8 mouse cellular contexts compared by ENCODE assay signal in genomic region chr4:107015971-107016511, GRCm38 (mm10). TPM values are rescaled to one million over a fixed set of nuclear protein-coding genes. Genes with fewer than 3 reads are reported as not detected.
DNase-seq lines count a peak whose midpoint lies in the region; ATAC-seq lines count a peak whose summit lies in the region.

No protein-coding gene starts in this region.

- H3K4me2 ChIP-seq in embryonic facial prominence, embryonic 11.5 days (ENCODE audit: low read depth, low read length), result no peak overlapping the region
- no peak overlapping the region for H3K4me2 ChIP-seq in hindbrain, embryonic 14.5 days (replicated peaks)
- H3K4me2 ChIP-seq in limb, embryonic 15.5 days, result peak overlapping the region; percentile 4; the same call in 1 of the 2 replicates

- H3K4me1 ChIP-seq in embryonic facial prominence, embryonic 11.5 days (ENCODE audit: control insufficient read depth, insufficient read depth, low read length), result peaks cover 21% of the 10 kb centered on the region
- peaks cover 61% of the 10 kb centered on the region for H3K4me1 ChIP-seq in hindbrain, embryonic 14.5 days (replicated peaks; ENCODE audit: control insufficient read depth, insufficient read depth, low read length)
- H3K4me1 ChIP-seq in limb, embryonic 15.5 days, result peaks cover 81% of the 10 kb centered on the region

- 48% methylated on average over 13 of the region's 13 CpGs for WGBS in embryonic facial prominence, embryonic 11.5 days
- WGBS in hindbrain, embryonic 14.5 days, result 16% methylated on average over 13 of the region's 13 CpGs
- WGBS in limb, embryonic 15.5 days, result 22% methylated on average over 13 of the region's 13 CpGs

- no peaks in the 10 kb centered on the region for H3K9me3 ChIP-seq in embryonic facial prominence, embryonic 11.5 days (replicated peaks; ENCODE audit: control insufficient read depth, low read length)
- H3K9me3 ChIP-seq in hindbrain, embryonic 14.5 days (ENCODE audit: control insufficient read depth, low read length), result no peaks in the 10 kb centered on the region
- H3K9me3 ChIP-seq in limb, embryonic 15.5 days, result no peaks in the 10 kb centered on the region

- DNase-seq in heart, adult 11 months, result peak; percentile 96
- no peak for DNase-seq in heart, postnatal 25 days (ENCODE audit: low spot score)
- peak; percentile 36 for DNase-seq in embryonic facial prominence, embryonic 11.5 days (ENCODE audit: low spot score)
- peak; percentile 39 for DNase-seq in hindbrain, embryonic 14.5 days (ENCODE audit: low spot score)
- DNase-seq in spleen, postnatal 14 days (ENCODE audit: low spot score in 2 of 2), result no peak
- DNase-seq in layer of hippocampus, adult 8-10 months (ENCODE audit: low spot score in 2 of 2), result no peak

- no peaks in the 10 kb centered on the region; the same call in 1 of the 2 replicates for H3K36me3 ChIP-seq in embryonic facial prominence, embryonic 11.5 days (replicated peaks; ENCODE audit: control insufficient read depth, insufficient read depth, low read depth, low read length)
- no peaks in the 10 kb centered on the region for H3K36me3 ChIP-seq in hindbrain, embryonic 14.5 days (replicated peaks; ENCODE audit: control insufficient read depth, insufficient read depth)
- H3K36me3 ChIP-seq in limb, embryonic 15.5 days, result no peaks in the 10 kb centered on the region

- ATAC-seq in embryonic facial prominence, embryonic 11.5 days (replicated peaks; ENCODE audit: insufficient number of reproducible peaks, low FRiP score, low TSS enrichment, low read depth), result peak; percentile 37; the same call in 1 of the 2 replicates
- peak; percentile 71 for ATAC-seq in hindbrain, embryonic 14.5 days (ENCODE audit: low FRiP score)
- peak; percentile 35; the same call in 1 of the 2 replicates for ATAC-seq in limb, embryonic 15.5 days (ENCODE audit: insufficient number of reproducible peaks, low FRiP score, low TSS enrichment, low read depth)
- no peak for ATAC-seq in CD4-positive, CD25-positive, alpha-beta regulatory T cell, adult 4 months

- H3K9ac ChIP-seq in embryonic facial prominence, embryonic 11.5 days (replicated peaks; ENCODE audit: low read length), result no peak overlapping the region
- peak overlapping the region; percentile 37 for H3K9ac ChIP-seq in hindbrain, embryonic 14.5 days
- H3K9ac ChIP-seq in limb, embryonic 15.5 days, result no peak overlapping the region

- H3K27me3 ChIP-seq in embryonic facial prominence, embryonic 11.5 days (ENCODE audit: control insufficient read depth, insufficient read depth, low read length), result no peaks in the 10 kb centered on the region
- no peaks in the 10 kb centered on the region for H3K27me3 ChIP-seq in hindbrain, embryonic 14.5 days (ENCODE audit: control insufficient read depth, insufficient read depth, low read length)
- H3K27me3 ChIP-seq in limb, embryonic 15.5 days, result no peaks in the 10 kb centered on the region

- intact Hi-C loops in heart, postnatal 25 days (cut with DNase I), result no loop called here

- no peak overlapping the region for H3K27ac ChIP-seq in embryonic facial prominence, embryonic 11.5 days (replicated peaks; ENCODE audit: low read depth, low read length)
- peak overlapping the region; percentile 63 for H3K27ac ChIP-seq in hindbrain, embryonic 14.5 days
- H3K27ac ChIP-seq in limb, embryonic 15.5 days, result peak overlapping the region; percentile 85

- H3K4me3 ChIP-seq in embryonic facial prominence, embryonic 11.5 days (ENCODE audit: low read depth, low read length), result no peak overlapping the region
- H3K4me3 ChIP-seq in hindbrain, embryonic 14.5 days (replicated peaks; ENCODE audit: low read length), result no peak overlapping the region
- no peak overlapping the region for H3K4me3 ChIP-seq in limb, embryonic 15.5 days

RNA-seq across cellular contexts. Expression of gene Mrpl37, which starts 50.6 kb away (rescaled TPM):
- total RNA-seq in heart, postnatal 25 days (2021), result 100 to 1,000 TPM; 110 to 111 TPM
- polyA plus RNA-seq in embryonic facial prominence, embryonic 11.5 days (2014; fragmentation: Nextera tagmentation; extraction: Ambion mirVana), result 120 and 122 TPM in 2 replicates
- polyA plus RNA-seq in hindbrain, embryonic 14.5 days (2014; fragmentation: Nextera tagmentation; extraction: Ambion mirVana), result 86.2 and 89.8 TPM in 2 replicates
- 87.8 and 88.3 TPM in 2 replicates for polyA plus RNA-seq in limb, embryonic 15.5 days (2015; fragmentation: Nextera tagmentation; extraction: Ambion mirVana)
- polyA plus RNA-seq in CD4-positive, CD25-positive, alpha-beta regulatory T cell, adult 4 months (2017; shearing (Covaris generic)), result 10 to 100 TPM; 46.4 to 48.2 TPM
- total RNA-seq in layer of hippocampus, adult 8-10 months (2022), result 10 to 100 TPM; 55.4 to 67.1 (median 61.9) TPM

RNA-seq across cellular contexts. Expression of gene Cyb5rl, which starts 50.7 kb away (rescaled TPM):
- total RNA-seq in heart, postnatal 25 days (2021), result 10 to 100 TPM; 14.2 to 17.8 TPM
- polyA plus RNA-seq in embryonic facial prominence, embryonic 11.5 days (2014; fragmentation: Nextera tagmentation; extraction: Ambion mirVana), result 5.5 and 5.6 TPM in 2 replicates
- 2.7 and 4.8 TPM in 2 replicates for polyA plus RNA-seq in hindbrain, embryonic 14.5 days (2014; fragmentation: Nextera tagmentation; extraction: Ambion mirVana)
- polyA plus RNA-seq in limb, embryonic 15.5 days (2015; fragmentation: Nextera tagmentation; extraction: Ambion mirVana), result 8.0 and 8.4 TPM in 2 replicates
- 10 to 100 TPM in 1 of 2 experiments, 1 to 10 TPM in 1; 7.1 to 15.3 TPM for polyA plus RNA-seq in CD4-positive, CD25-positive, alpha-beta regulatory T cell, adult 4 months (2017; shearing (Covaris generic))
- total RNA-seq in layer of hippocampus, adult 8-10 months (2022), result 10 to 100 TPM in 1 of 4 experiments, 1 to 10 TPM in 3; 6.0 to 10.5 (median 7.5) TPM

Comparison
In these comparisons a context has a peak if more than half of its experiments do, and no peak if none do; other contexts are left out.
1. DNase-seq: peak in heart, adult 11 months (single experiment), embryonic facial prominence, embryonic 11.5 days (single experiment) and hindbrain, embryonic 14.5 days (single experiment); none in heart, postnatal 25 days (single experiment), spleen, postnatal 14 days (0 of 2) and layer of hippocampus, adult 8-10 months (0 of 2).